Mouse (Mus musculus): ENCODE measurements around the gene Stxbp2. TPM values are rescaled to one million over a fixed set of nuclear protein-coding genes. Genes with fewer than 3 reads are reported as not detected.

The Stxbp2 gene
- polyA plus RNA-seq, 1 experiment from 2014 or later: 94.2 TPM

- Histone ChIP-seq H3K27ac (ENCODE audit: low read length) (peak within 1 kb of the TSS; percentile 90), H3K27me3 (replicated peaks; ENCODE audit: insufficient read depth, low read length) (no peaks in the 10 kb centered on the region), H3K4me1 (ENCODE audit: insufficient read depth, low read depth, low read length) (peaks cover 5% of the 10 kb centered on the region; the same call in 1 of the 2 replicates), H3K9ac (replicated peaks; ENCODE audit: low read depth) (peak within 1 kb of the TSS; percentile 91), H3K4me2 (replicated peaks; ENCODE audit: low read depth, low read length) (peak within 1 kb of the TSS; percentile 71), H3K36me3 (ENCODE audit: insufficient read depth, low read length) (0 out of 2 replicates have a peak, but pooled peaks cover 3% of the 10 kb centered on the region), H3K9me3 (ENCODE audit: low read length) (no peaks in the 10 kb centered on the region), H3K4me3 (ENCODE audit: low read depth, low read length) (peak within 1 kb of the TSS; percentile 85)
- ATAC-seq: peak; percentile 92
- under 1% methylated on average over 61 of the region's 61 CpGs for WGBS
- peak; percentile 98 for DNase-seq (ENCODE audit: low spot score)
- no peak for TF ChIP-seq EP300 (IDR thresholded peaks at IDR 0.05)
- TF ChIP-seq CTCF (IDR thresholded peaks at IDR 0.05): peak; percentile 98
These were observed 45.6 kb downstream of the Stxbp2 start, which contains the start of gene Trappc5 for GRCm38 (mm10) chr8:3676131-3676992. Gene Trappc5 (plus strand): TSS chr8:3676299.

GRCm38 (mm10) chr8:3676993-3677579 is 46.3 kb downstream of the Stxbp2 start:
- TF ChIP-seq CTCF (IDR thresholded peaks at IDR 0.05) (no peak), EP300 (IDR thresholded peaks at IDR 0.05) (no peak)
- WGBS: 2% methylated on average over 15 of the region's 15 CpGs
- Histone ChIP-seq H3K27ac (ENCODE audit: low read length) (peak overlapping the region; percentile 90), H3K27me3 (replicated peaks; ENCODE audit: insufficient read depth, low read length) (no peaks in the 10 kb centered on the region), H3K36me3 (ENCODE audit: insufficient read depth, low read length) (0 out of 2 replicates have a peak, but pooled peaks cover 3% of the 10 kb centered on the region), H3K4me3 (ENCODE audit: low read depth, low read length) (peak overlapping the region; percentile 85), H3K9me3 (ENCODE audit: low read length) (no peaks in the 10 kb centered on the region), H3K9ac (replicated peaks; ENCODE audit: low read depth) (peak overlapping the region; percentile 91), H3K4me1 (ENCODE audit: insufficient read depth, low read depth, low read length) (peaks cover 5% of the 10 kb centered on the region; the same call in 1 of the 2 replicates), H3K4me2 (replicated peaks; ENCODE audit: low read depth, low read length) (peak overlapping the region; percentile 71)
- ATAC-seq (0 out of 2 replicates have a peak, but pooled peaks have one; percentile 0), DNase-seq (ENCODE audit: low spot score) (no peak)

GRCm38 (mm10) chr8:3678831-3679230 is 48.1 kb downstream of the Stxbp2 start:
- ATAC-seq (no peak), DNase-seq (ENCODE audit: low spot score) (no peak)
- Histone ChIP-seq H3K27me3 (replicated peaks; ENCODE audit: insufficient read depth, low read length) (no peaks in the 10 kb centered on the region), H3K4me1 (ENCODE audit: insufficient read depth, low read depth, low read length) (0 out of 2 replicates have a peak, but pooled peaks cover 2% of the 10 kb centered on the region), H3K36me3 (ENCODE audit: insufficient read depth, low read length) (0 out of 2 replicates have a peak, but pooled peaks cover 3% of the 10 kb centered on the region), H3K9me3 (ENCODE audit: low read length) (no peaks in the 10 kb centered on the region), H3K9ac (replicated peaks; ENCODE audit: low read depth) (no peak overlapping the region), H3K27ac (ENCODE audit: low read length) (no peak overlapping the region), H3K4me2 (replicated peaks; ENCODE audit: low read depth, low read length) (no peak overlapping the region), H3K4me3 (ENCODE audit: low read depth, low read length) (no peak overlapping the region)
- TF ChIP-seq CTCF (IDR thresholded peaks at IDR 0.05) (no peak), EP300 (IDR thresholded peaks at IDR 0.05) (no peak)
- 96% methylated on average over 23 of the region's 23 CpGs for WGBS

GRCm38 (mm10) chr8:3679236-3679635 is 48.5 kb downstream of the Stxbp2 start:
- Histone ChIP-seq H3K27ac (ENCODE audit: low read length) (no peak overlapping the region), H3K4me2 (replicated peaks; ENCODE audit: low read depth, low read length) (no peak overlapping the region), H3K9ac (replicated peaks; ENCODE audit: low read depth) (no peak overlapping the region), H3K9me3 (ENCODE audit: low read length) (no peaks in the 10 kb centered on the region), H3K4me3 (ENCODE audit: low read depth, low read length) (no peak overlapping the region), H3K4me1 (ENCODE audit: insufficient read depth, low read depth, low read length) (0 out of 2 replicates have a peak, but pooled peaks cover 2% of the 10 kb centered on the region), H3K27me3 (replicated peaks; ENCODE audit: insufficient read depth, low read length) (no peaks in the 10 kb centered on the region), H3K36me3 (ENCODE audit: insufficient read depth, low read length) (0 out of 2 replicates have a peak, but pooled peaks cover 3% of the 10 kb centered on the region)
- no peak for ATAC-seq
- 95% methylated on average over 23 of the region's 23 CpGs for WGBS
- no peak for DNase-seq (ENCODE audit: low spot score)
- TF ChIP-seq CTCF (IDR thresholded peaks at IDR 0.05): no peak
- no peak for TF ChIP-seq EP300 (IDR thresholded peaks at IDR 0.05)

- H3K9me3 ChIP-seq (ENCODE audit: low read length): no peaks in the 10 kb centered on the region
- H3K4me1 ChIP-seq (ENCODE audit: insufficient read depth, low read depth, low read length): 0 out of 2 replicates have a peak, but pooled peaks cover 2% of the 10 kb centered on the region
- no peak for TF ChIP-seq CTCF (IDR thresholded peaks at IDR 0.05)
- no peaks in the 10 kb centered on the region for H3K27me3 ChIP-seq (replicated peaks; ENCODE audit: insufficient read depth, low read length)
- 0 out of 2 replicates have a peak, but pooled peaks cover 3% of the 10 kb centered on the region for H3K36me3 ChIP-seq (ENCODE audit: insufficient read depth, low read length)
- 62% methylated on average over 5 of the region's 5 CpGs for WGBS
- DNase-seq (ENCODE audit: low spot score) (no peak), ATAC-seq (no peak)
- H3K4me2 ChIP-seq (replicated peaks; ENCODE audit: low read depth, low read length): no peak overlapping the region
- no peak overlapping the region for H3K9ac ChIP-seq (replicated peaks; ENCODE audit: low read depth)
- no peak overlapping the region for H3K27ac ChIP-seq (ENCODE audit: low read length)
- H3K4me3 ChIP-seq (ENCODE audit: low read depth, low read length): no peak overlapping the region
These were observed 48.9 kb downstream of the Stxbp2 start for GRCm38 (mm10) chr8:3679656-3680055.

- 90% methylated on average over 5 of the region's 5 CpGs for WGBS
- H3K36me3 ChIP-seq (ENCODE audit: insufficient read depth, low read length): 0 out of 2 replicates have a peak, but pooled peaks cover 3% of the 10 kb centered on the region
These were observed 51.7 kb downstream of the Stxbp2 start for GRCm38 (mm10) chr8:3682435-3682834.

More at GRCm38 (mm10) chr8:3682435-3682834, 51.7 kb downstream of the Stxbp2 start:
- H3K4me1 ChIP-seq (ENCODE audit: insufficient read depth, low read depth, low read length): 0 out of 2 replicates have a peak, but pooled peaks cover 2% of the 10 kb centered on the region
- no peaks in the 10 kb centered on the region for H3K9me3 ChIP-seq (ENCODE audit: low read length)
- DNase-seq (ENCODE audit: low spot score) (no peak), ATAC-seq (no peak)
- no peaks in the 10 kb centered on the region for H3K27me3 ChIP-seq (replicated peaks; ENCODE audit: insufficient read depth, low read length)
- no peak overlapping the region for H3K9ac ChIP-seq (replicated peaks; ENCODE audit: low read depth)
- no peak overlapping the region for H3K27ac ChIP-seq (ENCODE audit: low read length)
- no peak for TF ChIP-seq CTCF (IDR thresholded peaks at IDR 0.05)
- TF ChIP-seq EP300 (IDR thresholded peaks at IDR 0.05): no peak
- no peak overlapping the region for H3K4me2 ChIP-seq (replicated peaks; ENCODE audit: low read depth, low read length)
- H3K4me3 ChIP-seq (ENCODE audit: low read depth, low read length): no peak overlapping the region

Data from lung, postnatal 0 days (tissue).